Mouse (Mus musculus) liver, embryonic 12.5 days (tissue): Measurements from ENCODE around the gene Apln. TPM values are rescaled to one million over a fixed set of nuclear protein-coding genes. Genes with fewer than 3 reads are reported as not detected.
A peak's percentile ranks its signal among the peaks of the same experiment; 100 is the strongest.

Experiments used
- ATAC-seq: fragments of 200-750 bp; cut with Nextera tagmentation; 2 replicates; pipeline ENCODE4 v1.8.0; 2017; ENCODE audit warnings: moderate number of reproducible peaks, mild to moderate bottlenecking, moderate library complexity
- H3K27ac ChIP-seq: fragments of 300-500 bp; sonication (generic); 2 replicates; pipeline ENCODE4 v1.5.1; 2016; ENCODE audit warnings: mild to moderate bottlenecking
- H3K27me3 ChIP-seq: fragments of 300-500 bp; sonication (generic); replicated peaks from 2 replicates; pipeline ENCODE4 v1.6.1; 2016; ENCODE audit warnings: mild to moderate bottlenecking, moderate library complexity
- H3K36me3 ChIP-seq: fragments of 300-500 bp; sonication (generic); 2 replicates; pipeline ENCODE4 v1.6.1; 2016; ENCODE audit warnings: mild to moderate bottlenecking, moderate library complexity
- H3K4me1 ChIP-seq: fragments of 300-500 bp; sonication (generic); 2 replicates; pipeline ENCODE4 v1.6.1; 2016
- H3K4me2 ChIP-seq: fragments of 300-500 bp; sonication (generic); 2 replicates; pipeline ENCODE4 v1.6.1; 2016; ENCODE audit warnings: mild to moderate bottlenecking, moderate library complexity
- H3K4me3 ChIP-seq: fragments of 300-500 bp; sonication (generic); 2 replicates; pipeline ENCODE4 v1.5.1; 2016; ENCODE audit warnings: mild to moderate bottlenecking, moderate library complexity
- H3K9ac ChIP-seq: fragments of 300-500 bp; sonication (generic); 2 replicates; pipeline ENCODE4 v1.6.1; 2016; ENCODE audit warnings: mild to moderate bottlenecking, moderate library complexity
- H3K9me3 ChIP-seq: fragments of 300-500 bp; sonication (generic); replicated peaks from 2 replicates; pipeline ENCODE4 v1.6.1; 2016; ENCODE audit warnings: mild to moderate bottlenecking, moderate library complexity
- WGBS: fragments of 180-500 bp; shearing (Covaris S2); methylation state at CpG from one replicate; pipeline ENCODE4 v1.1.7; 2016; ENCODE audit not compliant: insufficient replicate concordance; 5-methylcytosine and 5-hydroxymethylcytosine counted together
- polyA plus RNA-seq: library from polyadenylated mRNA; unstranded; fragments of >200 nt; fragmentation: Nextera tagmentation; extraction: Ambion mirVana; gene quantifications from 2 replicates; pipeline ENCODE4 v1.2.1, GENCODE M21; 2016

Gene Apln
- polyA plus RNA-seq, 1 experiment from 2014 or later = 0.43 TPM

- no peaks in the 10 kb centered on the region for H3K27me3 ChIP-seq
- no peak for ATAC-seq
- H3K36me3 ChIP-seq = no peaks in the 10 kb centered on the region
- H3K4me1 ChIP-seq = no peaks in the 10 kb centered on the region
- WGBS = 58% methylated on average over 8 of the region's 8 CpGs
- no peak overlapping the region for H3K4me2 ChIP-seq
- no peak overlapping the region for H3K9ac ChIP-seq
- H3K4me3 ChIP-seq = no peak overlapping the region
- no peak overlapping the region for H3K27ac ChIP-seq
- no peaks in the 10 kb centered on the region for H3K9me3 ChIP-seq
Observed at GRCm38 (mm10) chrX:48006062-48006461, 28.6 kb downstream of the Apln start.

- H3K27me3 ChIP-seq = no peaks in the 10 kb centered on the region
- H3K9ac ChIP-seq = no peak overlapping the region
- H3K4me3 ChIP-seq = no peak overlapping the region
- no peaks in the 10 kb centered on the region for H3K4me1 ChIP-seq
- no peak overlapping the region for H3K27ac ChIP-seq
- no peak overlapping the region for H3K4me2 ChIP-seq
- no peaks in the 10 kb centered on the region for H3K9me3 ChIP-seq
- WGBS = 67% methylated on average over 1 of the region's 1 CpGs
- ATAC-seq = no peak
- no peaks in the 10 kb centered on the region for H3K36me3 ChIP-seq
Observed at GRCm38 (mm10) chrX:48004786-48005185, 29.9 kb downstream of the Apln start.

GRCm38 (mm10) chrX:48001151-48001550 is 33.5 kb downstream of the Apln start:
- no peaks in the 10 kb centered on the region for H3K27me3 ChIP-seq
- no peak overlapping the region for H3K4me2 ChIP-seq
- no peak overlapping the region for H3K9ac ChIP-seq
- no peaks in the 10 kb centered on the region for H3K9me3 ChIP-seq
- H3K27ac ChIP-seq = no peak overlapping the region
- ATAC-seq = no peak
- no peak overlapping the region for H3K4me3 ChIP-seq
- H3K4me1 ChIP-seq = no peaks in the 10 kb centered on the region
- H3K36me3 ChIP-seq = no peaks in the 10 kb centered on the region
- 55% methylated on average over 7 of the region's 7 CpGs for WGBS

- Histone ChIP-seq H3K4me2 (no peak overlapping the region), H3K36me3 (no peaks in the 10 kb centered on the region), H3K27me3 (0 out of 2 replicates have a peak, but pooled peaks cover 2% of the 10 kb centered on the region), H3K9me3 (no peaks in the 10 kb centered on the region), H3K4me3 (no peak overlapping the region), H3K4me1 (no peaks in the 10 kb centered on the region), H3K27ac (no peak overlapping the region), H3K9ac (no peak overlapping the region)
- WGBS = 53% methylated on average over 8 of the region's 8 CpGs
- no peak for ATAC-seq
Observed at GRCm38 (mm10) chrX:47998412-47998811, 36.2 kb downstream of the Apln start.

- H3K27ac ChIP-seq = no peak overlapping the region
- H3K36me3 ChIP-seq = no peaks in the 10 kb centered on the region
- no peak overlapping the region for H3K4me3 ChIP-seq
- WGBS = 16% methylated on average over 8 of the region's 8 CpGs
- H3K4me2 ChIP-seq = 0 out of 2 replicates have a peak overlapping the region, but pooled peaks have one; percentile 20
- no peak for ATAC-seq
- H3K9me3 ChIP-seq = no peaks in the 10 kb centered on the region
- no peaks in the 10 kb centered on the region for H3K4me1 ChIP-seq
- no peak overlapping the region for H3K9ac ChIP-seq
- 0 out of 2 replicates have a peak, but pooled peaks cover 3% of the 10 kb centered on the region for H3K27me3 ChIP-seq
Observed at GRCm38 (mm10) chrX:47992606-47993005, 42.0 kb downstream of the Apln start.

- H3K4me1 ChIP-seq = no peaks in the 10 kb centered on the region
- H3K4me2 ChIP-seq = no peak overlapping the region
- no peak overlapping the region for H3K4me3 ChIP-seq
- no peak overlapping the region for H3K27ac ChIP-seq
- no peak for ATAC-seq
- 53% methylated on average over 8 of the region's 8 CpGs for WGBS
- no peak overlapping the region for H3K9ac ChIP-seq
- H3K36me3 ChIP-seq = no peaks in the 10 kb centered on the region
- H3K27me3 ChIP-seq = 0 out of 2 replicates have a peak, but pooled peaks cover 3% of the 10 kb centered on the region
- no peaks in the 10 kb centered on the region for H3K9me3 ChIP-seq
Observed at GRCm38 (mm10) chrX:47988024-47988423, 46.6 kb downstream of the Apln start.

GRCm38 (mm10) chrX:47985000-47985619 is 49.5 kb downstream of the Apln start:
- H3K4me3 ChIP-seq = no peak overlapping the region
- 0 out of 2 replicates have a peak, but pooled peaks cover 3% of the 10 kb centered on the region for H3K27me3 ChIP-seq
- ATAC-seq = no peak
- 7% methylated on average over 19 of the region's 19 CpGs for WGBS
- H3K27ac ChIP-seq = no peak overlapping the region
- H3K4me1 ChIP-seq = no peaks in the 10 kb centered on the region
- no peaks in the 10 kb centered on the region for H3K9me3 ChIP-seq
- H3K36me3 ChIP-seq = no peaks in the 10 kb centered on the region
- peak overlapping the region; percentile 41 for H3K4me2 ChIP-seq
- H3K9ac ChIP-seq = no peak overlapping the region

GRCm38 (mm10) chrX:47977078-47977477 is 57.6 kb downstream of the Apln start:
- H3K9ac ChIP-seq = no peak overlapping the region
- H3K36me3 ChIP-seq = no peaks in the 10 kb centered on the region
- no peak overlapping the region for H3K27ac ChIP-seq
- no peaks in the 10 kb centered on the region for H3K27me3 ChIP-seq
- no peak overlapping the region for H3K4me3 ChIP-seq
- WGBS = 52% methylated on average over 5 of the region's 5 CpGs
- ATAC-seq = no peak
- H3K4me1 ChIP-seq = no peaks in the 10 kb centered on the region
- H3K9me3 ChIP-seq = no peaks in the 10 kb centered on the region
- H3K4me2 ChIP-seq = no peak overlapping the region

- Histone ChIP-seq H3K9me3 (no peaks in the 10 kb centered on the region), H3K27me3 (no peaks in the 10 kb centered on the region), H3K36me3 (no peaks in the 10 kb centered on the region), H3K9ac (no peak overlapping the region), H3K4me2 (no peak overlapping the region), H3K27ac (no peak overlapping the region), H3K4me1 (no peaks in the 10 kb centered on the region), H3K4me3 (no peak overlapping the region)
- ATAC-seq = no peak
- 51% methylated on average over 4 of the region's 4 CpGs for WGBS
Observed at GRCm38 (mm10) chrX:47976551-47976950, 58.1 kb downstream of the Apln start.

Other genes with a start within 250 kb of the Apln start
- 9.9 and 10.4 TPM in 2 replicates for gene Smarca1, start 141.9 kb downstream of the Apln start, polyA plus RNA-seq
- 5.8 and 6.7 TPM in 2 replicates for gene Ocrl, start 122.5 kb downstream of the Apln start, polyA plus RNA-seq
- 0.14 TPM in 1 of 2 replicates, not detected in the other for gene Xpnpep2, start 73.9 kb upstream of the Apln start, polyA plus RNA-seq
- gene Sash3, start 111.6 kb upstream of the Apln start, polyA plus RNA-seq = 9.7 and 10.0 TPM in 2 replicates
- gene Zdhhc9, start 174.0 kb upstream of the Apln start, polyA plus RNA-seq = 2.3 and 2.6 TPM in 2 replicates
- 19.3 and 22.5 TPM in 2 replicates for gene Utp14a, start 222.0 kb upstream of the Apln start, polyA plus RNA-seq